Mouse (Mus musculus) limb, embryonic 13.5 days (tissue): ENCODE data around the gene Rdm1. TPM values are rescaled to one million over a fixed set of nuclear protein-coding genes. Genes with fewer than 3 reads are reported as not detected.
"Not testable (repeated sequence)": the region's sequence is repeated elsewhere in the genome, so short reads cannot be mapped to it uniquely, and the experiment has no call there.

Experiments used
- ATAC-seq: fragments of 200-750 bp; cut with Nextera tagmentation; 2 replicates; pipeline ENCODE4 v1.8.0; 2017; ENCODE audit warnings: low read depth, moderate number of reproducible peaks, moderate TSS enrichment; ENCODE audit not compliant: low FRiP score
- H3K27ac ChIP-seq: fragments of 300-500 bp; sonication (generic); 2 replicates; pipeline ENCODE4 v1.5.1; 2015; ENCODE audit warnings: inconsistent platforms, mild to moderate bottlenecking, moderate library complexity
- H3K27me3 ChIP-seq: fragments of 300-500 bp; sonication (generic); 2 replicates; pipeline ENCODE4 v1.6.1; 2015; ENCODE audit warnings: mild to moderate bottlenecking, inconsistent platforms
- H3K36me3 ChIP-seq: fragments of 300-500 bp; sonication (generic); 2 replicates; pipeline ENCODE4 v1.6.1; 2015; ENCODE audit warnings: inconsistent platforms, mild to moderate bottlenecking, moderate library complexity
- H3K4me1 ChIP-seq: fragments of 300-500 bp; sonication (generic); 2 replicates; pipeline ENCODE4 v1.6.1; 2015; ENCODE audit warnings: inconsistent platforms
- H3K4me2 ChIP-seq: fragments of 300-500 bp; sonication (generic); replicated peaks from 2 replicates; pipeline ENCODE4 v1.6.1; 2015; ENCODE audit warnings: inconsistent platforms, mild to moderate bottlenecking, moderate library complexity
- H3K4me3 ChIP-seq: fragments of 300-500 bp; sonication (generic); 2 replicates; pipeline ENCODE4 v1.5.1; 2015; ENCODE audit warnings: moderate library complexity, mild to moderate bottlenecking, inconsistent platforms
- H3K9ac ChIP-seq: fragments of 300-500 bp; sonication (generic); 2 replicates; pipeline ENCODE4 v1.6.1; 2015; ENCODE audit warnings: mild to moderate bottlenecking, inconsistent platforms
- H3K9me3 ChIP-seq: fragments of 300-500 bp; sonication (generic); 2 replicates; pipeline ENCODE4 v1.6.1; 2016; ENCODE audit warnings: inconsistent platforms
- WGBS: fragments of 180-500 bp; shearing (Covaris S2); methylation state at CpG from one replicate; pipeline ENCODE4 v1.1.7; 2015; 5-methylcytosine and 5-hydroxymethylcytosine counted together
- polyA plus RNA-seq: library from polyadenylated mRNA; unstranded; fragments of >200 nt; fragmentation: Nextera tagmentation; extraction: Ambion mirVana; gene quantifications from 2 replicates; pipeline ENCODE4 v1.2.1, GENCODE M21; 2015

Gene Rdm1
- polyA plus RNA-seq, 1 experiment from 2014 or later: 47.4 TPM

GRCm38 (mm10) chr11:101602491-101602890 lies 24.5 kb upstream of the Rdm1 start:
- Histone ChIP-seq H3K27me3 (no peaks in the 10 kb centered on the region), H3K4me3 (no peak overlapping the region), H3K36me3 (no peaks in the 10 kb centered on the region), H3K4me2 (no peak overlapping the region), H3K9me3 (no peaks in the 10 kb centered on the region), H3K4me1 (no peaks in the 10 kb centered on the region), H3K27ac (no peak overlapping the region), H3K9ac (no peak overlapping the region)
- ATAC-seq: no peak
- 12% methylated on average over 3 of the region's 3 CpGs for WGBS

- no peak overlapping the region for H3K27ac ChIP-seq
- no peak overlapping the region for H3K9ac ChIP-seq
- H3K4me2 ChIP-seq: peak overlapping the region; percentile 56
- H3K27me3 ChIP-seq: no peaks in the 10 kb centered on the region
- H3K9me3 ChIP-seq: no peaks in the 10 kb centered on the region
- H3K36me3 ChIP-seq: no peaks in the 10 kb centered on the region
- ATAC-seq: no peak
- 5% methylated on average over 3 of the region's 3 CpGs for WGBS
- no peaks in the 10 kb centered on the region for H3K4me1 ChIP-seq
- H3K4me3 ChIP-seq: peak overlapping the region; percentile 25; the same call in 1 of the 2 replicates
Observed at GRCm38 (mm10) chr11:101604116-101604515, 22.9 kb upstream of the Rdm1 start.

GRCm38 (mm10) chr11:101604531-101605453 lies 22.2 kb upstream of the Rdm1 start:
- WGBS: 1% methylated on average over 30 of the region's 30 CpGs
- not testable (repeated sequence) for ATAC-seq, H3K9me3 ChIP-seq, H3K27me3 ChIP-seq, H3K4me1 ChIP-seq, H3K9ac ChIP-seq, H3K27ac ChIP-seq, H3K36me3 ChIP-seq
- Histone ChIP-seq H3K4me3 (peak overlapping the region; percentile 25), H3K4me2 (peak overlapping the region; percentile 56)

- not testable (repeated sequence) for H3K27me3 ChIP-seq, H3K9me3 ChIP-seq, H3K4me2 ChIP-seq, H3K4me3 ChIP-seq, H3K4me1 ChIP-seq, ATAC-seq, H3K27ac ChIP-seq, H3K36me3 ChIP-seq, H3K9ac ChIP-seq
- WGBS: 91% methylated on average over 4 of the region's 4 CpGs
Observed at GRCm38 (mm10) chr11:101607134-101607533, 19.9 kb upstream of the Rdm1 start.

- 31% methylated on average over 11 of the region's 11 CpGs for WGBS
- Histone ChIP-seq H3K36me3 (no peaks in the 10 kb centered on the region), H3K27ac (no peak overlapping the region), H3K4me3 (no peak overlapping the region), H3K9me3 (no peaks in the 10 kb centered on the region), H3K4me1 (0 out of 2 replicates have a peak, but pooled peaks cover 5% of the 10 kb centered on the region), H3K4me2 (no peak overlapping the region), H3K27me3 (no peaks in the 10 kb centered on the region), H3K9ac (no peak overlapping the region)
- ATAC-seq: no peak
Observed at GRCm38 (mm10) chr11:101610445-101610844, 16.6 kb upstream of the Rdm1 start.

- Histone ChIP-seq H3K4me2 (no peak overlapping the region), H3K9me3 (no peaks in the 10 kb centered on the region)
Observed at GRCm38 (mm10) chr11:101613596-101613995, 13.4 kb upstream of the Rdm1 start.

GRCm38 (mm10) chr11:101614116-101614515 lies 12.9 kb upstream of the Rdm1 start:
- no peaks in the 10 kb centered on the region for H3K27me3 ChIP-seq
- H3K27ac ChIP-seq: no peak overlapping the region
- H3K9ac ChIP-seq: no peak overlapping the region
- no peak overlapping the region for H3K4me2 ChIP-seq
- no peak overlapping the region for H3K4me3 ChIP-seq
- WGBS: 75% methylated on average over 4 of the region's 4 CpGs
- no peak for ATAC-seq
- no peaks in the 10 kb centered on the region for H3K9me3 ChIP-seq
- peaks cover 22% of the 10 kb centered on the region for H3K4me1 ChIP-seq
- no peaks in the 10 kb centered on the region for H3K36me3 ChIP-seq

More at GRCm38 (mm10) chr11:101613596-101613995, 13.4 kb upstream of the Rdm1 start:
- H3K36me3 ChIP-seq: no peaks in the 10 kb centered on the region
- H3K4me3 ChIP-seq: no peak overlapping the region
- no peak overlapping the region for H3K9ac ChIP-seq
- WGBS: 77% methylated on average over 6 of the region's 6 CpGs
- H3K27ac ChIP-seq: no peak overlapping the region
- ATAC-seq: no peak
- peaks cover 22% of the 10 kb centered on the region for H3K4me1 ChIP-seq
- no peaks in the 10 kb centered on the region for H3K27me3 ChIP-seq

GRCm38 (mm10) chr11:101615380-101615779 lies 11.6 kb upstream of the Rdm1 start:
- Histone ChIP-seq H3K4me1 (peaks cover 21% of the 10 kb centered on the region), H3K27me3 (no peaks in the 10 kb centered on the region), H3K4me3 (no peak overlapping the region), H3K9ac (no peak overlapping the region), H3K36me3 (no peaks in the 10 kb centered on the region), H3K27ac (no peak overlapping the region), H3K9me3 (no peaks in the 10 kb centered on the region), H3K4me2 (no peak overlapping the region)
- 80% methylated on average over 6 of the region's 6 CpGs for WGBS
- no peak for ATAC-seq

GRCm38 (mm10) chr11:101616104-101616503 lies 10.9 kb upstream of the Rdm1 start:
- H3K4me2 ChIP-seq: no peak overlapping the region

GRCm38 (mm10) chr11:101616948-101617767 lies 9.8 kb upstream of the Rdm1 start:
- no peak overlapping the region for H3K27ac ChIP-seq
- no peaks in the 10 kb centered on the region for H3K36me3 ChIP-seq
- H3K4me3 ChIP-seq: no peak overlapping the region
- H3K4me1 ChIP-seq: peaks cover 17% of the 10 kb centered on the region
- H3K4me2 ChIP-seq: peak overlapping the region; percentile 50
- H3K27me3 ChIP-seq: no peaks in the 10 kb centered on the region
- ATAC-seq: no peak
- 21% methylated on average over 18 of the region's 18 CpGs for WGBS
- H3K9me3 ChIP-seq: no peaks in the 10 kb centered on the region
- H3K9ac ChIP-seq: peak overlapping the region; percentile 40

More at GRCm38 (mm10) chr11:101616104-101616503, 10.9 kb upstream of the Rdm1 start:
- WGBS: 90% methylated on average over 8 of the region's 8 CpGs
- ATAC-seq: no peak
- Histone ChIP-seq H3K4me3 (no peak overlapping the region), H3K27ac (no peak overlapping the region), H3K36me3 (no peaks in the 10 kb centered on the region), H3K27me3 (no peaks in the 10 kb centered on the region), H3K9ac (no peak overlapping the region), H3K9me3 (no peaks in the 10 kb centered on the region), H3K4me1 (peaks cover 17% of the 10 kb centered on the region)

GRCm38 (mm10) chr11:101617849-101618248 lies 9.1 kb upstream of the Rdm1 start:
- H3K4me2 ChIP-seq: peak overlapping the region; percentile 50
- no peak overlapping the region for H3K27ac ChIP-seq
- H3K36me3 ChIP-seq: no peaks in the 10 kb centered on the region
- peak; percentile 67; the same call in 1 of the 2 replicates for ATAC-seq
- no peaks in the 10 kb centered on the region for H3K27me3 ChIP-seq
- H3K9me3 ChIP-seq: no peaks in the 10 kb centered on the region
- WGBS: 16% methylated on average over 7 of the region's 8 CpGs
- no peak overlapping the region for H3K9ac ChIP-seq
- peaks cover 17% of the 10 kb centered on the region for H3K4me1 ChIP-seq
- peak overlapping the region; percentile 12; the same call in 1 of the 2 replicates for H3K4me3 ChIP-seq

GRCm38 (mm10) chr11:101618596-101618995 lies 8.4 kb upstream of the Rdm1 start:
- Histone ChIP-seq H3K27ac (no peak overlapping the region), H3K27me3 (no peaks in the 10 kb centered on the region), H3K4me1 (peaks cover 17% of the 10 kb centered on the region), H3K36me3 (no peaks in the 10 kb centered on the region), H3K4me3 (no peak overlapping the region), H3K9ac (no peak overlapping the region), H3K4me2 (no peak overlapping the region), H3K9me3 (no peaks in the 10 kb centered on the region)
- WGBS: 86% methylated on average over 3 of the region's 3 CpGs
- ATAC-seq: no peak
